Mouse (Mus musculus): Measurements from ENCODE around the gene Spats1.

DNA sequence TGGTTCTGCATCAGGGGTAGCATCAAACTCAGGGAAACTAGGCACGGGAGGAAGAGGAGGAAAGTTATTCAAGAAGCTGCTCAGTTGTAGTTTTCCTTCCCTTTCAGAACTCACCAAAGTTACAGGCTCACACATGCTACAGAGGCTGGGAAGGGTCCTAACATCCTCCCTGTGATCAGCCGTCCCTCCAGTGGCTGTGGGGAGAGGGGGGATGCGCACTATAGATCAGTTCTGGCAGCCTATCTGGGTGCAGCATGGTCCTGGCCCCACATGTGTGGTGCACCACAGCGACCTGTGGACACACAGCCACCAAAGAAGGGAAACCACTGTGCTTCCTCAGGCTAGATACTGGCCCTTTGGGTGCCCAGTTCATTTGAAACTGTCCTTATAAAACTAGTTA, 16.7 kb downstream of the Spats1 start:
- TF ChIP-seq CTCF (IDR thresholded peaks at IDR 0.05; ENCODE audit: low read depth, low read length) (no peak), EP300 (IDR thresholded peaks at IDR 0.05; ENCODE audit: insufficient read depth, low read depth, low read length) (no peak), POLR2A (IDR thresholded peaks at IDR 0.05; ENCODE audit: insufficient read depth, low read length) (no peak)

Data from ES-Bruce4 (cell line).